Mouse (Mus musculus): ENCODE results near the gene Nfe2. TPM values are rescaled to one million over a fixed set of nuclear protein-coding genes. Genes with fewer than 3 reads are reported as not detected.

The Nfe2 gene
- polyA plus RNA-seq, 1 experiment from 2014 or later = 7.2 TPM

DNA sequence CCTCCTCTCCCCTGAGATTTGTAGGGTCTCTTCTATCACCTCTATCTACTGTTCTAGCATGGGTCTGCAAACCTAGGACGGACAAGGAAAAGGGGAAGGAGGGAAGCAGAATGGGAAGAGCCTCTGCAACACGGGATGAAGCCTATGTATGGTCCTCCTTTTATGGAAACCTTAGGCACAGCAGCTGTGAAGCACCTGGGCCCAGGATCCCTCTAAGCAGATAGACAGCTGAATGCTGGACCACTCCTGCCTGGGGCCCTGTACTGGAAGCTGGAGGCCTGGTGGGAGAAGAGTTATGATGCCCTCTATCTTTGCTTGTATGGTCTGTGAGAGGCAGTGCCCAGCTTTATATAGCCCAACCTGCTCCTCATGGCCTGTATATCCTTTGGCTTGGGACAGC lies 42.4 kb upstream of the Nfe2 start:
- Histone ChIP-seq H3K27me3 (replicated peaks) (no peaks in the 10 kb centered on the region), H3K9ac (peak overlapping the region; percentile 71), H3K27ac (replicated peaks) (peak overlapping the region; percentile 81), H3K4me1 (peaks cover 63% of the 10 kb centered on the region), H3K36me3 (peaks cover 40% of the 10 kb centered on the region), H3K4me2 (peak overlapping the region; percentile 66), H3K9me3 (no peaks in the 10 kb centered on the region), H3K4me3 (peak overlapping the region; percentile 39)
- no peak for ATAC-seq (ENCODE audit: extremely low read depth, insufficient number of reproducible peaks, low FRiP score, low TSS enrichment)
- 24% methylated on average over 2 of the region's 2 CpGs for WGBS

DNA sequence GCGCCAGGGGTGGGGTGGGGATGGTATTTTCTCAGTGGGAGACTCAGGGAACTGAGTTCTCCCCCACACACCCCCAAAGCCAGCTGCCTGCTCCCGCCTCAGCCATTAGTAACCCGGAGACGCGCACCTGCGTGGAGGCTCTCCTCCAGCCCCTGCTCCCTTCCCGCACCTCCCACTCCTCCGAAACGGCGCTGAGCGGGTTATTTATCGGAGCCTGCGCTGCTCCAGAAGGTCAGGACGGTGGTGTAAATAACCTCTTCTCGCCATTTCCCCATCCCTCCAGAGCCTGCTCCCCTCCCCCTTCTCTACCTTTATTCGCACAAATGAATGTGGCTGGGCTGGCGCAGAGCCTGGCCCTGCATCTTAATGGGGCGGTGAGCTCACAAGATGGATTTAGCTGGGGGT lies 41.9 kb upstream of the Nfe2 start:
- H3K4me2 ChIP-seq = peak overlapping the region; percentile 66
- no peak for ATAC-seq (ENCODE audit: extremely low read depth, insufficient number of reproducible peaks, low FRiP score, low TSS enrichment)
- no peaks in the 10 kb centered on the region for H3K27me3 ChIP-seq (replicated peaks)
- no peaks in the 10 kb centered on the region for H3K9me3 ChIP-seq
- peaks cover 45% of the 10 kb centered on the region for H3K36me3 ChIP-seq
- H3K9ac ChIP-seq = peak overlapping the region; percentile 71
- H3K27ac ChIP-seq (replicated peaks) = peak overlapping the region; percentile 81
- peaks cover 64% of the 10 kb centered on the region for H3K4me1 ChIP-seq
- WGBS = 25% methylated on average over 18 of the region's 18 CpGs
- H3K4me3 ChIP-seq = peak overlapping the region; percentile 39

DNA sequence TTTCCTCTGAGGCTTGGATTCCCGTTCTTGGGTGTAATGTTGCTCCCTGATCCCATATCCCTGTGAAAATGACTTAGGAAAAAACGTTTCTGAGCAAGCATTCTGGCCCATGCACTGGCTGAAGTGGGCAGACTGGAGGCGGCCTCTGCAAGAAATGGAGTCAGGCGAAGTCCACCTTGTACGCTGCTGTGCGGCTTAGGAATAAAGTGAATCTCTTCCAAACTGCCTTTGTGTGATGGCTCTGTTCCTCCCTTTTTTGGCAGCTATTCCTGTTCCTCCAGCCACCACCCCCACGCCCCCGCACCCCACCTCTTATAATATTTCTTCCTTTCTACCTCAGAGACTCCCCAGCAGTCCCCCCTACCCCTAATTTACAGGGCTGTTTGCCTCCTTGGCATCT lies 41.4 kb upstream of the Nfe2 start:
- WGBS = 58% methylated on average over 8 of the region's 8 CpGs
- Histone ChIP-seq H3K27ac (replicated peaks) (peak overlapping the region; percentile 81), H3K4me2 (peak overlapping the region; percentile 66), H3K9ac (peak overlapping the region; percentile 71), H3K4me3 (peak overlapping the region; percentile 39), H3K4me1 (peaks cover 63% of the 10 kb centered on the region), H3K9me3 (no peaks in the 10 kb centered on the region), H3K27me3 (replicated peaks) (no peaks in the 10 kb centered on the region), H3K36me3 (peaks cover 48% of the 10 kb centered on the region)
- no peak for ATAC-seq (ENCODE audit: extremely low read depth, insufficient number of reproducible peaks, low FRiP score, low TSS enrichment)

DNA sequence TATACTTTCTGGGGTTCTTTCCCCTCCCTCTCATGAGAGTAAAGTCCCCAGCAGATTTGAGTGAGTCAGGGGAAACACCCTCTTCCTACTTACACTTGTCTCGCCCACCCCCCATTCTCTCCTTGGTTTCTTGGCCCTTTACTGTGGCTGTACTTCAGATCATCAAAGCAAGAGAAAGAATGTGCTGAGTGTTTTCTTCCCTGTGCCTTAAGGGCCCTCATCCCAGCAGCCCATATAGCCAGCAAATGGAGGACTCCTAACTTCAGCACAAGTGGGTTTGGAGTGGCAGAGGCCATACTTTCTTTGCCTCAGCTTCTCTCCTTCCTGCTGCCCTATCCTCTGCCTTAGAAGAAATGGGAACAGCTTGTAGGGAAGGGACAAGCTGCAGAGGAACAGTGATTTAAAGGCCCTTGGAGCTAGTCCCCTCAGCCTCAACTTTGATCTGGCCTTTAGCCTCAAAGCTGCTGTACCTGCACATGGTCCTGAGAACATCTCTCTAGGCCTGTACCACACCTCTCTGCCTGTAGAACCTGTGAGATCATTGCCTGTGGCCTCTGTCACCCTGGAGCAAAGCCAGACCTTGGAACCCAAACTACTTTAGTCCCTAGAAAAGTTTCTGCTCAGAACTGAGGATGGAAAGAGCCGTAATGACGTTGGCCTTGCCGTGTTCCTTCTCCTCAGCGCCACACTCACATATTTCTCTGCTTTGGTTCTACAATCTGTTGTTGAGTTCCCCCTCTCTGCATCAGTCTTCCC lies 40.8 kb upstream of the Nfe2 start:
- whole genome bisulfite sequencing = 67% methylated on average over 5 of the region's 5 CpGs

DNA sequence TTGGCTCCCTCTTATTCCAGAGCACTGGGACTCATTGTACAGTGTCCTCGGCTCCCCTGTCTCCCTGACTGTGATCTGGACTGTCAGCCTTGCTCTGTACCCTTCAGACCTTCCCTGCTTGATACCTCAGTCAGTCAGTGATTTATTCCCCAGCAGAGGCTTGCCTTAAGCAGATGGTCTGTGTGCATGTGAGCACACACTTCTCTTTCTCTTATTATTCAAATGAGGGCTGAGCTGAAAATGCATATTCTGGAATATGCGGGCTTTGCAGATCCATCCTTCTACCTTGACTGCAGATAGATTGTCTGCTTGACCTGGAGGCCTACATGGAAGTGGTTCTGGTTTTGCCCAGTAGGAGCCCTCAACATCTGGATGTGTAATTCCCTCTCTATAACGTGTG lies 39.8 kb upstream of the Nfe2 start:
- H3K9me3 ChIP-seq = no peaks in the 10 kb centered on the region
- peaks cover 47% of the 10 kb centered on the region for H3K4me1 ChIP-seq
- WGBS = 84% methylated on average over 3 of the region's 3 CpGs
- no peak overlapping the region for H3K27ac ChIP-seq (replicated peaks)
- H3K27me3 ChIP-seq (replicated peaks) = no peaks in the 10 kb centered on the region
- ATAC-seq (ENCODE audit: extremely low read depth, insufficient number of reproducible peaks, low FRiP score, low TSS enrichment) = no peak
- peaks cover 60% of the 10 kb centered on the region for H3K36me3 ChIP-seq
- H3K4me2 ChIP-seq = no peak overlapping the region
- no peak overlapping the region for H3K9ac ChIP-seq
- no peak overlapping the region for H3K4me3 ChIP-seq

More for the DNA sequence above, 40.8 kb upstream of the Nfe2 start:
- peaks cover 57% of the 10 kb centered on the region for H3K4me1 ChIP-seq
- no peak overlapping the region for H3K4me3 ChIP-seq
- peak overlapping the region; percentile 81 for H3K27ac ChIP-seq (replicated peaks)
- H3K9ac ChIP-seq = peak overlapping the region; percentile 71; the same call in 1 of the 2 replicates
- H3K9me3 ChIP-seq = no peaks in the 10 kb centered on the region
- H3K27me3 ChIP-seq (replicated peaks) = no peaks in the 10 kb centered on the region
- no peak for ATAC-seq (ENCODE audit: extremely low read depth, insufficient number of reproducible peaks, low FRiP score, low TSS enrichment)
- peaks cover 50% of the 10 kb centered on the region for H3K36me3 ChIP-seq
- no peak overlapping the region for H3K4me2 ChIP-seq

DNA sequence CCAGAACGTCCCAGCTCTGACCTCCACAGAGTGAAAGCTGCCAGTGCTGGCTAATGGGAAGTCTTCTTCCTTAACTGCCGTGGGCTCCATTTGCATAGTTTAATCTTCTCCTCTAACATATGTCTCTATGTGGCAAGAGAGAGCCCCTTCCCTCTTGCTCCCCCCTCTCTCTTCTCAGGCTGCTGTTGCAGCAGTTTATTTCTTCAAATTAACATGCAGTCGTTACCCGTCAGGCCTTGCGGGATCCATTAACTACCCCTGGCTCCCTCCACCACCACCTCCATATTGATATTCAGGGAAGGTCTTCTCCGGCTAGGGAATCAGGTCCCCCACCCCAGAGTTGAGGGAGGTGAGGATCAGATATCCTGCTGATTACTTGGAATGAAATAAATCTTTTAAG lies 39.1 kb upstream of the Nfe2 start:
- 80% methylated on average over 6 of the region's 6 CpGs for WGBS
- H3K9ac ChIP-seq = no peak overlapping the region
- no peak overlapping the region for H3K27ac ChIP-seq (replicated peaks)

DNA sequence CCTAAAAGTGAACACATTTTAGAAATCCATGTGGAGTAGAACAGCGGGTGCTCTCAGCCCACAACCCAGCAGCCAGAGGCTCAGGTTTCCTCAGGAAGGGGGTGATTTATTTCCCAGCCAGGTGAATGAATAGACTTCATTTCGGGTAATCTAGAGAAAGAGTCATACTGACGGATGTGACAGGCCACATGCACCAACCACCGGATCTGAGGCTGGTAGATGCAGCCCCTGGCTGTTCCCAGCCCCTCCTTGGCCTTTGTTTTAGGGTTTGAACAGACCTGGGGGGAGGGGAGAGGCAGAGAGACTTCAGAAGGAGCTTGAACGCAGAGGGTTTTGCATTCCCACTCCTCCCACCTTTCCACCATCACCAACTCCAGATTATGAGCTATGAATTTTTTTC lies 37.6 kb upstream of the Nfe2 start:
- ATAC-seq (ENCODE audit: extremely low read depth, insufficient number of reproducible peaks, low FRiP score, low TSS enrichment) = no peak
- Histone ChIP-seq H3K4me2 (no peak overlapping the region), H3K27me3 (replicated peaks) (no peaks in the 10 kb centered on the region), H3K27ac (replicated peaks) (0 out of 2 replicates have a peak overlapping the region, but pooled peaks have one; percentile 28), H3K36me3 (peaks cover 82% of the 10 kb centered on the region), H3K9ac (no peak overlapping the region), H3K4me3 (no peak overlapping the region), H3K4me1 (peaks cover 25% of the 10 kb centered on the region), H3K9me3 (0 out of 2 replicates have a peak, but pooled peaks cover 3% of the 10 kb centered on the region)
- 37% methylated on average over 5 of the region's 5 CpGs for WGBS

More for the DNA sequence above, 39.1 kb upstream of the Nfe2 start:
- Histone ChIP-seq H3K4me1 (peaks cover 39% of the 10 kb centered on the region), H3K27me3 (replicated peaks) (no peaks in the 10 kb centered on the region), H3K4me2 (no peak overlapping the region), H3K4me3 (no peak overlapping the region), H3K36me3 (peaks cover 68% of the 10 kb centered on the region), H3K9me3 (0 out of 2 replicates have a peak, but pooled peaks cover under 1% of the 10 kb centered on the region)
- ATAC-seq (ENCODE audit: extremely low read depth, insufficient number of reproducible peaks, low FRiP score, low TSS enrichment) = no peak

DNA sequence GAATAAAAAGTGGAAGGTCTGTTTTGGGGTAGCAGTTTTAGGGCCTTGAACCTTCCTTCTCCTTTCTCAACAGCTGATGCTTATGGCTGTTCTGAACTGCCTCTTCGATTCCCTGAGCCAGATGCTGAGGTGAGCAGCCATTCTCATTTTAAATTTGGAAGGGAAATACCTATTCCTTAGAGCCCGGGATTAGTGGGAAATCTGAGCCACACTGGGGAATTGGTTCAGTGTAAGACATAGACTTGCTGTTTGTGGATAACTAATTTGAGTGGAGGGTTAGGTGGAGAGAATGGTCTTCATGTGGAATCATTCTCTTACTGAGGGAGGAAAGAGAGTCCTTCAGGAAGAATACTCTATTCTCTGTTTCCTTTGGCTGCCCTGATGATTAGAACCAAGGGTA lies 36.4 kb upstream of the Nfe2 start:
- Histone ChIP-seq H3K4me1 (peaks cover 18% of the 10 kb centered on the region), H3K9me3 (0 out of 2 replicates have a peak, but pooled peaks cover 3% of the 10 kb centered on the region), H3K27me3 (replicated peaks) (no peaks in the 10 kb centered on the region), H3K4me3 (no peak overlapping the region), H3K4me2 (no peak overlapping the region), H3K9ac (no peak overlapping the region), H3K36me3 (peaks cover 92% of the 10 kb centered on the region), H3K27ac (replicated peaks) (no peak overlapping the region)
- ATAC-seq (ENCODE audit: extremely low read depth, insufficient number of reproducible peaks, low FRiP score, low TSS enrichment) = no peak
- WGBS = 80% methylated on average over 2 of the region's 2 CpGs

DNA sequence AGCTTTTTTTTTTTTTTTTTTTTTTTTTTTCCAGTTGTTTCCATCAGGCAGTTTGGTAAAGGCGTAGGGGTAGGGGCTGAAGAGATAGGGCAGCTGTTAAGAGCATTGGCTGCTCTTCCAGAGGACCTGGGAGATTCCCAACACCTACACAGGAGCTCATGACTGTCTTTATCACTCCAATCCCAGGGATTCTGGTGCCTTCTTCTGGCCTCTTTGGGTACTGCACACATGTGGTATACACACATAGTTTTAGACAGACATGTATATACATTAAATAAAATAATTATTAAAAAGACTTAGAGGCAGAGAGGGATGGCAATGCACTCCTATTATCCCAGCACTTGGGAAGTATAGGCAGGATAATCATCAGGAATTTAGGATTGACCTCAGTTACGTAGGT lies 35.2 kb upstream of the Nfe2 start:
- H3K27ac ChIP-seq (replicated peaks) = no peak overlapping the region
- no peaks in the 10 kb centered on the region for H3K27me3 ChIP-seq (replicated peaks)
- 98% methylated on average over 2 of the region's 2 CpGs for WGBS
- H3K4me2 ChIP-seq = no peak overlapping the region
- peaks cover 92% of the 10 kb centered on the region for H3K36me3 ChIP-seq
- no peak overlapping the region for H3K4me3 ChIP-seq
- no peak for ATAC-seq (ENCODE audit: extremely low read depth, insufficient number of reproducible peaks, low FRiP score, low TSS enrichment)
- 0 out of 2 replicates have a peak, but pooled peaks cover 3% of the 10 kb centered on the region for H3K9me3 ChIP-seq
- no peak overlapping the region for H3K9ac ChIP-seq
- H3K4me1 ChIP-seq = peaks cover 16% of the 10 kb centered on the region

DNA sequence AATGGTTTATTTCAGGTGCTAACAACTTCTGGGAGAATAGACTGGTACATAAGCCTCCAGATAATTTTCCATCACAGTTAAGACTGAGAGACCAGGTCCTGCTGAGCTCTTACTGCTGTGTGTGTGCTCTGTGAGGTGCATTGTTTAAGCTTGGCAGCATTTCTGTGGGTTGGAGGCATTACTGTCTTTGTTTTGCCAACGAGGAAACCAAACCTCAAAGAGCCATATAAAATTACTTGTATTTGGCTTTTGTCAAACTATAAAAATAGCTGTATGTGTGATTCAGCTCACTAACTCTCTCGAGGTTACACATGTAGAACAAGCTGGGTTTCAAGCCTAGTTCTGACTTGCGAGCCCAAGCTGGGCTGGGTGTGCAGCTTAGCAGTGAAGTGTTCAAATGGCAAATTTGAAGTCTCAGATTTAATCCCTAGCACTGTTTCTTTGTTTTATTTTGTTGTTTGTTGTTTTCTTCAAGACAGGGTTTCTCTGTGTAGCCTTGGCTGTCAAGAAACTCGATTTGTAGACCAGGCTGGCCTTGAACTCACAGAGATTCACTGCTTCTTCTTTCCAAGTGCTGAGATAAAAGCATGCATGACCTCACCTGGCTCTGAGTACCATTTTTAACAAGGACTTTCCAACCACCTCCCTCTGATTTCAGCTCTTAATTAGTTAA lies 34.6 kb upstream of the Nfe2 start:
- H3K9ac ChIP-seq = no peak overlapping the region
- WGBS = 92% methylated on average over 4 of the region's 4 CpGs
- H3K4me3 ChIP-seq = no peak overlapping the region
- peaks cover 87% of the 10 kb centered on the region for H3K36me3 ChIP-seq
- H3K27ac ChIP-seq (replicated peaks) = no peak overlapping the region
- H3K27me3 ChIP-seq (replicated peaks) = no peaks in the 10 kb centered on the region
- ATAC-seq (ENCODE audit: extremely low read depth, insufficient number of reproducible peaks, low FRiP score, low TSS enrichment) = no peak
- H3K4me2 ChIP-seq = no peak overlapping the region
- H3K9me3 ChIP-seq = 0 out of 2 replicates have a peak, but pooled peaks cover 3% of the 10 kb centered on the region
- H3K4me1 ChIP-seq = peaks cover 16% of the 10 kb centered on the region

DNA sequence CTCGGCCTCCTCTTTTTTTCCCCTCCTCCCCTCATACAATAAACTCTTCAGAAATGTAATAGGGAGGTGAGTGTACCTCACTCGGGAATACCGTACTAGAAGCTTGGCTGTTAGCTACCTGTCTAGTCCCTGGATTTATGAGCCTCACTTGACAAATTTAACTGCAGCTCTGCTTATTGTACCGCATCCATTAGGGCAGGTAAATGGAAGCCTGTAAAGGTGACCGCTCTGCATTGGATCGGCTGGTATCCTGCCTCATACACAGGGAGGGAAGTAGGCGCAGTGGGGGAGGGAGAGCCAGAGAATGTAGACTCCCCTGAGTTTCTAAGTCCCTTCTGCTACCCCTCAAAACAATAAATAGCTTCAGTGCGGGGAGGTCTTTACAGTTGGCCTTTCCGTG lies 32.6 kb upstream of the Nfe2 start:
- no peak for ATAC-seq (ENCODE audit: extremely low read depth, insufficient number of reproducible peaks, low FRiP score, low TSS enrichment)

More for the DNA sequence above, 32.6 kb upstream of the Nfe2 start:
- Histone ChIP-seq H3K4me2 (no peak overlapping the region), H3K9me3 (0 out of 2 replicates have a peak, but pooled peaks cover 3% of the 10 kb centered on the region), H3K27ac (replicated peaks) (no peak overlapping the region), H3K4me3 (no peak overlapping the region), H3K36me3 (peaks cover 75% of the 10 kb centered on the region), H3K9ac (no peak overlapping the region), H3K4me1 (peaks cover 19% of the 10 kb centered on the region), H3K27me3 (replicated peaks) (no peaks in the 10 kb centered on the region)
- 84% methylated on average over 9 of the region's 9 CpGs for WGBS

All from heart, embryonic 13.5 days (tissue).